Mouse (Mus musculus) v-Abl transformed pro-B cells (cell line): Measurements from ENCODE around the gene Mrc2.

Experiments used
- in situ Hi-C, 2 experiments: fragments of 400-800 bp; cut with MboI; formaldehyde crosslinking; loops; one replicate each; pipeline ENCODE4 v1.15.1; 2025; ENCODE audit not compliant: unreplicated experiment in 2 of 2

Mrc2 gene

DNA sequence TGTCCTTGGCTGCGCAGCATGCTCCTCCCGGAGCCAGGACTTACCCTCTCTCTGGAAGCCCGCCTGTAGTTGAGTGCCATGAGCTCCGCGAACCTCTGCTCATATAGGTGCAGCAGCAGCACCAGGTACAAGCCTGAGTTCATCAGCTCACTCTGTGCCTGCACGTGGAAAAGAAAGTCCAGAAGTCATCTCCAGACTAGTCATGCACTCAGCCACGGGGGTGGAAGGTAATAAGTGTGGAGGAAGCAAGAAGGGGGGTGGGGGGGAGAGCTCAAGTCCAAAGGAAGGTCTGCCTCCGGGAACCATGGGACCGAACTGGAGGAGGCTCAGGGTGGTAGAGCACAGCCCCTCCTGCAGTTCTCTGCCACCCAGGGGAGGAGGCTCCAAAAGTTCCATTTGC, 79.4 kb downstream of the Mrc2 start:
- in situ Hi-C loops, result no loop called here

GRCm38 (mm10) chr11:105373881-105374280, 81.4 kb downstream of the Mrc2 start:
- in situ Hi-C loops, result no loop called here

GRCm38 (mm10) chr11:105374526-105375175, 82.2 kb downstream of the Mrc2 start:
- in situ Hi-C loops, result no loop called here

DNA sequence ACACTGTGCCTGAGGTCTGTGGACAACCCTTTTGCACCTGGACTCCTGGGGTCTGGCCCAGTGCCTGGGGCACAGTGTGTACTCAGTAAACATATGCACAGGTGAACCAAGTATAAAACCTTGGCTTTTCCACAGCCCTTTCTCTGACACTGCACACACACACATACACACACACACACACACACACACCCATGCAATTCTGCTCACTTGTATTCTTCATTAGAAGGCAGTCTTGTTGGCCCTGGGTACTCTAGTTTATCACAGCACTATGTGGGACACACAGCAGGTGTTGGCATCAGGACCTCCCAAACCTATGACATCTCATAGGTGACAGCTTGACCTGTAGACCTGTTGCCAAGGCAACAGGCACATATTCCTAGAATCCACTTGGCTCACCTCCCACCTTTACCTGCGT, 83.4 kb downstream of the Mrc2 start:
- in situ Hi-C loops, result no loop called here

- in situ Hi-C loops, result no loop called here
These were observed 92.8 kb downstream of the Mrc2 start for GRCm38 (mm10) chr11:105385266-105385665.

- in situ Hi-C loops, result no loop called here
These were observed 96.2 kb downstream of the Mrc2 start for GRCm38 (mm10) chr11:105388636-105389035.

DNA sequence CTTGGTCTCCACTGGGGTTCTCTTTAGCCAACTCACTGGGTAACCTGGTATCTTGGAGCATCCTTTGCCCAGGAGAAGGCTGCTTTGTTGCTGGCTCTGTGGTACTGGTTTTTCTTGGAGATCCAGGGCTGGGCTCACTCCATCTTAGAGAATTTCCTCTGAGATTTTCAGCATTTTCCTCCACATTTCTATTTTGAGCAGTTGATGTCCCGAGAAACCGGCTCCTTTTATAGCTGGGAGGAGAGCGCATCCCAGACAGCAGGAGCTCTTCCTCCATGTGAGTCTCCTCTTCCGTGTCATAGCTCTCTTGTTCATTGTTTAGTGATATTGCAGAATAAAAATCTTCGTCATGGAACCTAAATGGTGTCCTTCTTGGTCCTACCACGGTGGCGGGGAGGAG, 97.8 kb downstream of the Mrc2 start:
- in situ Hi-C loops, result no loop called here
